Mouse (Mus musculus) heart, embryonic 10.5 days (tissue): ENCODE data around the gene Lmcd1. TPM values are rescaled to one million over a fixed set of nuclear protein-coding genes. Genes with fewer than 3 reads are reported as not detected.

Experiments
- polyA plus RNA-seq: library from polyadenylated mRNA; unstranded; fragments of >200 nt; fragmentation: Nextera tagmentation; extraction: Ambion mirVana; gene quantifications from 2 replicates; pipeline ENCODE4 v1.2.1, GENCODE M21; 2016

Gene Lmcd1
- polyA plus RNA-seq, 1 experiment from 2014 or later = 12.8 TPM

Other genes with a start within 250 kb of the Lmcd1 start
- gene Ssu2, start 114.3 kb downstream of the Lmcd1 start, polyA plus RNA-seq = 0.18 and 0.49 TPM in 2 replicates
- gene Cav3, start 185.7 kb downstream of the Lmcd1 start, polyA plus RNA-seq = 27.8 and 64.0 TPM in 2 replicates
- gene Oxtr, start 216.2 kb downstream of the Lmcd1 start, polyA plus RNA-seq = 0.08 and 0.17 TPM in 2 replicates